Mouse (Mus musculus) stomach, embryonic 16.5 days (tissue): ENCODE measurements around the gene Gm42517. TPM values are rescaled to one million over a fixed set of nuclear protein-coding genes. Genes with fewer than 3 reads are reported as not detected.

Experiments used
- ATAC-seq: fragments of 200-750 bp; cut with Nextera tagmentation; 2 replicates; pipeline ENCODE4 v1.8.0; 2017; ENCODE audit warnings: moderate number of reproducible peaks, moderate TSS enrichment; ENCODE audit not compliant: insufficient read depth, low FRiP score
- H3K27ac ChIP-seq: fragments of 300-500 bp; sonication (generic); 2 replicates; pipeline ENCODE4 v1.5.1; 2014; ENCODE audit warnings: low read length
- H3K27me3 ChIP-seq: fragments of 300-500 bp; sonication (generic); 2 replicates; pipeline ENCODE4 v1.6.1; 2014; ENCODE audit warnings: low read length, control low read depth, mixed read lengths; ENCODE audit not compliant: control insufficient read depth, insufficient read depth
- H3K36me3 ChIP-seq: fragments of 300-500 bp; sonication (generic); 2 replicates; pipeline ENCODE4 v1.6.1; 2014; ENCODE audit warnings: low read length; ENCODE audit not compliant: control insufficient read depth, insufficient read depth
- H3K4me1 ChIP-seq: fragments of 300-500 bp; sonication (generic); 2 replicates; pipeline ENCODE4 v1.6.1; 2014; ENCODE audit warnings: low read length, control low read depth, mixed read lengths; ENCODE audit not compliant: control insufficient read depth, insufficient read depth
- H3K4me2 ChIP-seq: fragments of 300-500 bp; sonication (generic); 2 replicates; pipeline ENCODE4 v1.6.1; 2014; ENCODE audit warnings: low read depth, low read length, mixed read lengths
- H3K4me3 ChIP-seq: fragments of 300-500 bp; sonication (generic); replicated peaks from 2 replicates; pipeline ENCODE4 v1.5.1; 2014; ENCODE audit warnings: mild to moderate bottlenecking, low read length
- H3K9ac ChIP-seq: fragments of 300-500 bp; sonication (generic); 2 replicates; pipeline ENCODE4 v1.6.1; 2014; ENCODE audit warnings: low read length
- H3K9me3 ChIP-seq: fragments of 300-500 bp; sonication (generic); replicated peaks from 2 replicates; pipeline ENCODE4 v1.6.1; 2016; ENCODE audit warnings: low read length, control low read depth; ENCODE audit not compliant: control insufficient read depth
- WGBS: fragments of 180-500 bp; shearing (Covaris S2); extraction: QIAGEN DNeasy Blood & Tissue Kit; methylation state at CpG from one replicate; pipeline ENCODE4 v1.1.7; 2014; 5-methylcytosine and 5-hydroxymethylcytosine counted together
- polyA plus RNA-seq: library from polyadenylated mRNA; unstranded; fragments of >200 nt; fragmentation: Nextera tagmentation; extraction: Ambion mirVana; gene quantifications from 2 replicates; pipeline ENCODE4 v1.2.1, GENCODE M21; 2015

The Gm42517 gene
- polyA plus RNA-seq, 1 experiment from 2014 or later: not detected

GRCm38 (mm10) chr5:108338049-108338448 is 29.7 kb downstream of the Gm42517 start:
- 71% methylated on average over 3 of the region's 3 CpGs for WGBS

GRCm38 (mm10) chr5:108337385-108337784 is 30.3 kb downstream of the Gm42517 start:
- Histone ChIP-seq H3K4me3 (no peak overlapping the region), H3K9ac (no peak overlapping the region), H3K27me3 (no peaks in the 10 kb centered on the region), H3K9me3 (no peaks in the 10 kb centered on the region), H3K27ac (no peak overlapping the region), H3K4me1 (no peaks in the 10 kb centered on the region), H3K4me2 (no peak overlapping the region), H3K36me3 (no peaks in the 10 kb centered on the region)
- ATAC-seq: no peak
- WGBS: 68% methylated on average over 4 of the region's 4 CpGs

More at GRCm38 (mm10) chr5:108338049-108338448, 29.7 kb downstream of the Gm42517 start:
- no peak overlapping the region for H3K27ac ChIP-seq
- no peaks in the 10 kb centered on the region for H3K27me3 ChIP-seq
- H3K36me3 ChIP-seq: no peaks in the 10 kb centered on the region
- H3K9ac ChIP-seq: no peak overlapping the region
- no peak overlapping the region for H3K4me3 ChIP-seq
- no peaks in the 10 kb centered on the region for H3K4me1 ChIP-seq
- no peaks in the 10 kb centered on the region for H3K9me3 ChIP-seq
- ATAC-seq: no peak
- H3K4me2 ChIP-seq: no peak overlapping the region

- no peak overlapping the region for H3K4me2 ChIP-seq
- H3K4me1 ChIP-seq: no peaks in the 10 kb centered on the region
- no peak for ATAC-seq
- no peaks in the 10 kb centered on the region for H3K9me3 ChIP-seq
- 91% methylated on average over 1 of the region's 1 CpGs for WGBS
- no peak overlapping the region for H3K9ac ChIP-seq
- no peaks in the 10 kb centered on the region for H3K27me3 ChIP-seq
- peaks cover 7% of the 10 kb centered on the region for H3K36me3 ChIP-seq
- H3K27ac ChIP-seq: no peak overlapping the region
- no peak overlapping the region for H3K4me3 ChIP-seq
Observed at GRCm38 (mm10) chr5:108331051-108331450, 36.7 kb downstream of the Gm42517 start.

Other genes with a start within 250 kb of the Gm42517 start
- 43.7 and 52.0 TPM in 2 replicates for gene Tmed5, start 235.3 kb downstream of the Gm42517 start, polyA plus RNA-seq
- gene Ccdc18, start 235.0 kb downstream of the Gm42517 start, polyA plus RNA-seq: 7.2 and 9.2 TPM in 2 replicates
- gene Dr1, start 99.0 kb downstream of the Gm42517 start, polyA plus RNA-seq: 43.3 and 43.9 TPM in 2 replicates
- 8.0 and 8.8 TPM in 2 replicates for gene Pigg, start 55.3 kb downstream of the Gm42517 start, polyA plus RNA-seq
- 0.34 and 0.59 TPM in 2 replicates for gene Pde6b, start 20.5 kb upstream of the Gm42517 start, polyA plus RNA-seq
- 366 and 477 TPM in 2 replicates for gene Atp5k, start 66.5 kb upstream of the Gm42517 start, polyA plus RNA-seq
- 0.67 and 0.69 TPM in 2 replicates for gene Mfsd7a, start 81.0 kb upstream of the Gm42517 start, polyA plus RNA-seq
- 16.2 and 19.1 TPM in 2 replicates for gene Pcgf3, start 93.3 kb upstream of the Gm42517 start, polyA plus RNA-seq
- 2.9 and 3.4 TPM in 2 replicates for gene Cplx1, start 182.1 kb upstream of the Gm42517 start, polyA plus RNA-seq